Mouse (Mus musculus) thymus, adult 2 months (tissue): ENCODE measurements around the gene Glis3.

Experiments used
- CTCF ChIP-seq: fragments of 200-500 bp; IDR thresholded peaks from 2 replicates; pipeline ENCODE4 v1.5.1; 2012; ENCODE audit warnings: mild to moderate bottlenecking, control low read depth, low read length, moderate library complexity, borderline replicate concordance; ENCODE audit not compliant: control insufficient read depth, poor library complexity, insufficient read depth; ENCODE audit errors: extremely low read depth
- POLR2A ChIP-seq: fragments of 200-500 bp; IDR thresholded peaks from 2 replicates; pipeline ENCODE4 v1.6.1; 2012; ENCODE audit warnings: mild to moderate bottlenecking, low read length, control low read depth, moderate library complexity; ENCODE audit not compliant: control insufficient read depth, poor library complexity, insufficient read depth; ENCODE audit errors: extremely low read depth

GRCm38 (mm10) chr19:28448811-28449210 is 231.1 kb downstream of the Glis3 start:
- TF ChIP-seq POLR2A (no peak), CTCF (no peak)
